Mouse (Mus musculus): Measurements from ENCODE around the gene Hand2. TPM values are rescaled to one million over a fixed set of nuclear protein-coding genes. Genes with fewer than 3 reads are reported as not detected.

Gene Hand2
- total and polyA plus RNA-seq, 2 experiments from 2014 or later, result 11.7 to 39.5 TPM

- H3K4me2 ChIP-seq (ENCODE audit: low read depth, low read length), result no peak overlapping the region
- no peaks in the 10 kb centered on the region for H3K9me3 ChIP-seq (replicated peaks; ENCODE audit: control insufficient read depth, low read length)
- 64% methylated on average over 7 of the region's 7 CpGs for WGBS
- H3K4me1 ChIP-seq (ENCODE audit: control insufficient read depth, insufficient read depth), result peaks cover 22% of the 10 kb centered on the region; the same call in 1 of the 2 replicates
- DNase-seq (ENCODE audit: low spot score) (no peak), ATAC-seq (ENCODE audit: insufficient read depth, low read depth) (no peak)
- H3K9ac ChIP-seq (replicated peaks; ENCODE audit: low read depth, low read length), result no peak overlapping the region
- H3K4me3 ChIP-seq (ENCODE audit: low read depth, low read length), result no peak overlapping the region
- H3K36me3 ChIP-seq (replicated peaks; ENCODE audit: control insufficient read depth, insufficient read depth, low read length), result no peaks in the 10 kb centered on the region
- 0 out of 2 replicates have a peak, but pooled peaks cover 8% of the 10 kb centered on the region for H3K27me3 ChIP-seq (ENCODE audit: control insufficient read depth, insufficient read depth, low read length)
- H3K27ac ChIP-seq (ENCODE audit: low read depth), result no peak overlapping the region
- no peak for TF ChIP-seq CTCF (IDR thresholded peaks at IDR 0.05; ENCODE audit: low read depth)
- no peak for TF ChIP-seq EP300 (IDR thresholded peaks at IDR 0.05; ENCODE audit: low read depth)
Measured at GRCm38 (mm10) chr8:57346371-57346770, 25.6 kb downstream of the Hand2 start.

GRCm38 (mm10) chr8:57347141-57347540 lies 26.4 kb downstream of the Hand2 start:
- ATAC-seq (ENCODE audit: insufficient read depth, low read depth) (no peak), DNase-seq (ENCODE audit: low spot score) (no peak)
- H3K27ac ChIP-seq (ENCODE audit: low read depth), result no peak overlapping the region
- no peak overlapping the region for H3K4me3 ChIP-seq (ENCODE audit: low read depth, low read length)
- H3K4me2 ChIP-seq (ENCODE audit: low read depth, low read length), result no peak overlapping the region
- whole genome bisulfite sequencing, result 71% methylated on average over 5 of the region's 5 CpGs
- 0 out of 2 replicates have a peak, but pooled peaks cover 8% of the 10 kb centered on the region for H3K27me3 ChIP-seq (ENCODE audit: control insufficient read depth, insufficient read depth, low read length)
- H3K9ac ChIP-seq (replicated peaks; ENCODE audit: low read depth, low read length), result no peak overlapping the region
- H3K4me1 ChIP-seq (ENCODE audit: control insufficient read depth, insufficient read depth), result peaks cover 15% of the 10 kb centered on the region; the same call in 1 of the 2 replicates
- H3K36me3 ChIP-seq (replicated peaks; ENCODE audit: control insufficient read depth, insufficient read depth, low read length), result no peaks in the 10 kb centered on the region
- H3K9me3 ChIP-seq (replicated peaks; ENCODE audit: control insufficient read depth, low read length), result no peaks in the 10 kb centered on the region
- TF ChIP-seq EP300 (IDR thresholded peaks at IDR 0.05; ENCODE audit: low read depth) (no peak), CTCF (IDR thresholded peaks at IDR 0.05; ENCODE audit: low read depth) (no peak)

GRCm38 (mm10) chr8:57348251-57348650 lies 27.5 kb downstream of the Hand2 start:
- no peak for DNase-seq (ENCODE audit: low spot score)

GRCm38 (mm10) chr8:57348866-57349520 lies 28.2 kb downstream of the Hand2 start:
- no peak for TF ChIP-seq CTCF (IDR thresholded peaks at IDR 0.05; ENCODE audit: low read depth)
- H3K27me3 ChIP-seq (ENCODE audit: control insufficient read depth, insufficient read depth, low read length), result 0 out of 2 replicates have a peak, but pooled peaks cover 4% of the 10 kb centered on the region
- 6% methylated on average over 23 of the region's 23 CpGs for WGBS
- no peak overlapping the region for H3K27ac ChIP-seq (ENCODE audit: low read depth)
- H3K36me3 ChIP-seq (replicated peaks; ENCODE audit: control insufficient read depth, insufficient read depth, low read length), result no peaks in the 10 kb centered on the region
- H3K9me3 ChIP-seq (replicated peaks; ENCODE audit: control insufficient read depth, low read length), result no peaks in the 10 kb centered on the region
- H3K4me2 ChIP-seq (ENCODE audit: low read depth, low read length), result peak overlapping the region; percentile 63
- ATAC-seq (ENCODE audit: insufficient read depth, low read depth) (no peak), DNase-seq (ENCODE audit: low spot score) (peak; percentile 23)
- H3K4me3 ChIP-seq (ENCODE audit: low read depth, low read length), result peak overlapping the region; percentile 39
- peaks cover 10% of the 10 kb centered on the region; the same call in 1 of the 2 replicates for H3K4me1 ChIP-seq (ENCODE audit: control insufficient read depth, insufficient read depth)
- H3K9ac ChIP-seq (replicated peaks; ENCODE audit: low read depth, low read length), result peak overlapping the region; percentile 30

More at GRCm38 (mm10) chr8:57348251-57348650, 27.5 kb downstream of the Hand2 start:
- H3K4me1 ChIP-seq (ENCODE audit: control insufficient read depth, insufficient read depth), result peaks cover 13% of the 10 kb centered on the region; the same call in 1 of the 2 replicates
- H3K4me3 ChIP-seq (ENCODE audit: low read depth, low read length), result peak overlapping the region; percentile 39
- peak overlapping the region; percentile 63 for H3K4me2 ChIP-seq (ENCODE audit: low read depth, low read length)
- ATAC-seq (ENCODE audit: insufficient read depth, low read depth), result no peak
- H3K27me3 ChIP-seq (ENCODE audit: control insufficient read depth, insufficient read depth, low read length), result 0 out of 2 replicates have a peak, but pooled peaks cover 8% of the 10 kb centered on the region
- TF ChIP-seq EP300 (IDR thresholded peaks at IDR 0.05; ENCODE audit: low read depth), result no peak
- TF ChIP-seq CTCF (IDR thresholded peaks at IDR 0.05; ENCODE audit: low read depth), result no peak
- 43% methylated on average over 4 of the region's 4 CpGs for WGBS
- no peak overlapping the region for H3K27ac ChIP-seq (ENCODE audit: low read depth)
- no peaks in the 10 kb centered on the region for H3K9me3 ChIP-seq (replicated peaks; ENCODE audit: control insufficient read depth, low read length)
- H3K9ac ChIP-seq (replicated peaks; ENCODE audit: low read depth, low read length), result no peak overlapping the region; the same call in 1 of the 2 replicates
- H3K36me3 ChIP-seq (replicated peaks; ENCODE audit: control insufficient read depth, insufficient read depth, low read length), result no peaks in the 10 kb centered on the region

GRCm38 (mm10) chr8:57351861-57352260 lies 31.1 kb downstream of the Hand2 start:
- H3K36me3 ChIP-seq (replicated peaks; ENCODE audit: control insufficient read depth, insufficient read depth, low read length), result no peaks in the 10 kb centered on the region
- H3K27me3 ChIP-seq (ENCODE audit: control insufficient read depth, insufficient read depth, low read length), result 0 out of 2 replicates have a peak, but pooled peaks cover 3% of the 10 kb centered on the region
- H3K4me3 ChIP-seq (ENCODE audit: low read depth, low read length), result no peak overlapping the region
- no peaks in the 10 kb centered on the region for H3K9me3 ChIP-seq (replicated peaks; ENCODE audit: control insufficient read depth, low read length)
- peaks cover 16% of the 10 kb centered on the region for H3K4me1 ChIP-seq (ENCODE audit: control insufficient read depth, insufficient read depth)
- DNase-seq (ENCODE audit: low spot score), result no peak
- no peak overlapping the region for H3K4me2 ChIP-seq (ENCODE audit: low read depth, low read length)
- ATAC-seq (ENCODE audit: insufficient read depth, low read depth), result no peak
- 52% methylated on average over 2 of the region's 2 CpGs for WGBS
- no peak overlapping the region for H3K27ac ChIP-seq (ENCODE audit: low read depth)
- no peak for TF ChIP-seq CTCF (IDR thresholded peaks at IDR 0.05; ENCODE audit: low read depth)
- TF ChIP-seq EP300 (IDR thresholded peaks at IDR 0.05; ENCODE audit: low read depth), result no peak
- no peak overlapping the region for H3K9ac ChIP-seq (replicated peaks; ENCODE audit: low read depth, low read length)
